Comparison of ENCODE assay signal across 8 mouse cellular contexts in genomic region chr14:121588451-121588850, GRCm38 (mm10).
DNase-seq lines count a peak whose midpoint lies in the region; ATAC-seq lines count a peak whose summit lies in the region.

No protein-coding gene starts in this region.

- intact Hi-C loops in heart, postnatal 25 days (cut with DNase I) = loop anchor here (1.0 to 10.0 kb wide), 3 partner anchors 165 to 314 kb away; no protein-coding TSS in a partner anchor

- H3K27me3 ChIP-seq in splenic B cell, adult 2 months (ENCODE audit: control insufficient read depth, insufficient read depth, low read length, poor library complexity, severe bottlenecking) = no peaks in the 10 kb centered on the region

- DNase-seq in heart, adult 8-10 months (ENCODE audit: low spot score) = peak; percentile 61
- DNase-seq in heart, postnatal 25 days (ENCODE audit: low spot score) = no peak
- DNase-seq in thymus, postnatal 0 days (ENCODE audit: low spot score) = peak; percentile 58
- no peak for DNase-seq in thymus, postnatal 4 days
- peak; percentile 62 for DNase-seq in splenic B cell, adult 2 months (ENCODE audit: low read depth, low spot score)
- no peak for DNase-seq in thymus, postnatal 36 days
- no peak for DNase-seq in T-cell, adult 2 months (ENCODE audit: low spot score)

- H3K36me3 ChIP-seq in splenic B cell, adult 2 months (ENCODE audit: control insufficient read depth, insufficient read depth, low read length, poor library complexity, severe bottlenecking) = no peaks in the 10 kb centered on the region

- peak; percentile 70 for ATAC-seq in granulocyte monocyte progenitor cell, adult 5-6 weeks (replicated peaks; ENCODE audit: poor library complexity, severe bottlenecking)

Comparison
In these comparisons a context has a peak if more than half of its experiments do, and no peak if none do; other contexts are left out.
1. DNase-seq: peak in heart, adult 8-10 months (single experiment), thymus, postnatal 0 days (single experiment) and splenic B cell, adult 2 months (single experiment); none in heart, postnatal 25 days (single experiment), thymus, postnatal 4 days (single experiment), thymus, postnatal 36 days (0 of 2) and T-cell, adult 2 months (single experiment).